In the genomic region with DNA sequence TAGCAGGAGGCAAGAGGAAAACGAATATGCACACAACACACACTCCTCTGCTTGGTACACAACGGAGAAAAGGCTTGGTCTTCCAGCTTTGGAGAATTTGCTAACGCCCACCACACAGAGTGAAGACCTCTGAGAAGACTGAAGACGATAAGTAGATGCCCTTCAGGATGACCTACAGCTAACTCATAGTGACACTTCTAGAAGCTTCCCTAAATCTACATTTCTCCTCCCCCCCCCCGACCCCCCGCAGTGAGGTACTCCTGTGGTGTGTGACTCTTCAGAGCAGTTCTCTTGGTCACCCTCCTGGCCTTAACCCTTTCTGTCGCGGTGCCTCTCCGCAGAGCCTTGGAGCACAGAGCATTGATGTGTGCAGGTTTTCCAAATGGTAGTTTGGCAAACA, we compare ENCODE assay signal across 8 mouse cellular contexts. TPM values are rescaled to one million over a fixed set of nuclear protein-coding genes. Genes with fewer than 3 reads are reported as not detected.
DNase-seq lines count a peak whose midpoint lies in the region; ATAC-seq lines count a peak whose summit lies in the region.

No protein-coding gene starts in this region.

- no peak overlapping the region for H3K27ac ChIP-seq in heart, embryonic 11.5 days (ENCODE audit: low read depth, low read length)
- no peak overlapping the region for H3K27ac ChIP-seq in hindbrain, embryonic 11.5 days (ENCODE audit: low read depth, low read length)
- no peak overlapping the region for H3K27ac ChIP-seq in midbrain, embryonic 10.5 days (replicated peaks)

- 23% methylated on average over 9 of the region's 9 CpGs for whole genome bisulfite sequencing in heart, embryonic 11.5 days (ENCODE audit: insufficient replicate concordance)
- 28% methylated on average over 9 of the region's 9 CpGs for WGBS in hindbrain, embryonic 11.5 days
- WGBS in midbrain, embryonic 10.5 days: 30% methylated on average over 9 of the region's 9 CpGs

- DNase-seq in heart, postnatal 4 days: no peak
- peak; percentile 38 for DNase-seq in ES-CJ7 (ENCODE audit: low read depth, low spot score)
- DNase-seq in hindbrain, embryonic 11.5 days (ENCODE audit: low spot score): no peak
- peak; percentile 14 for DNase-seq in midbrain, embryonic 10.5 days (ENCODE audit: low spot score)
- no peak for DNase-seq in urinary bladder, postnatal 36 days (ENCODE audit: low spot score in 2 of 2)
- DNase-seq in gastrocnemius, postnatal 4 days (ENCODE audit: low spot score in 2 of 2): no peak
- DNase-seq in layer of hippocampus, adult 9-10 months (ENCODE audit: low spot score): no peak

- H3K27me3 ChIP-seq in heart, embryonic 11.5 days (ENCODE audit: control insufficient read depth, insufficient read depth, low read length): peaks cover 18% of the 10 kb centered on the region
- H3K27me3 ChIP-seq in hindbrain, embryonic 11.5 days (ENCODE audit: control insufficient read depth, insufficient read depth, low read length): peaks cover 19% of the 10 kb centered on the region
- H3K27me3 ChIP-seq in midbrain, embryonic 10.5 days (ENCODE audit: low read depth, poor library complexity, severe bottlenecking): peaks cover 60% of the 10 kb centered on the region

- peak overlapping the region; percentile 76 for H3K4me3 ChIP-seq in heart, embryonic 11.5 days (ENCODE audit: low read depth, low read length)
- peak overlapping the region; percentile 51; the same call in 1 of the 2 replicates for H3K4me3 ChIP-seq in hindbrain, embryonic 11.5 days (ENCODE audit: low read depth, low read length)
- H3K4me3 ChIP-seq in midbrain, embryonic 10.5 days: peak overlapping the region; percentile 89

- H3K36me3 ChIP-seq in heart, embryonic 11.5 days (ENCODE audit: control insufficient read depth, insufficient read depth, low read length): no peaks in the 10 kb centered on the region
- no peaks in the 10 kb centered on the region for H3K36me3 ChIP-seq in hindbrain, embryonic 11.5 days (ENCODE audit: control insufficient read depth, insufficient read depth, low read length)
- no peaks in the 10 kb centered on the region for H3K36me3 ChIP-seq in midbrain, embryonic 10.5 days

- ATAC-seq in heart, embryonic 11.5 days (replicated peaks; ENCODE audit: insufficient number of reproducible peaks, low FRiP score, low TSS enrichment): no peak
- ATAC-seq in hindbrain, embryonic 11.5 days (ENCODE audit: low FRiP score): no peak

- H3K4me1 ChIP-seq in heart, embryonic 11.5 days (ENCODE audit: control insufficient read depth, insufficient read depth, low read length): peaks cover 7% of the 10 kb centered on the region; the same call in 1 of the 2 replicates
- H3K4me1 ChIP-seq in hindbrain, embryonic 11.5 days (replicated peaks; ENCODE audit: control insufficient read depth, insufficient read depth, low read length): peaks cover 4% of the 10 kb centered on the region; the same call in 1 of the 2 replicates
- H3K4me1 ChIP-seq in midbrain, embryonic 10.5 days: peaks cover 17% of the 10 kb centered on the region

- H3K4me2 ChIP-seq in heart, embryonic 11.5 days: peak overlapping the region; percentile 100
- H3K4me2 ChIP-seq in hindbrain, embryonic 11.5 days (replicated peaks; ENCODE audit: low read depth, low read length): peak overlapping the region; percentile 99; the same call in 1 of the 2 replicates

- no peak overlapping the region for H3K9ac ChIP-seq in heart, embryonic 11.5 days (ENCODE audit: low read depth, low read length)
- no peak overlapping the region for H3K9ac ChIP-seq in hindbrain, embryonic 11.5 days (ENCODE audit: low read depth, low read length)

- no peaks in the 10 kb centered on the region for H3K9me3 ChIP-seq in heart, embryonic 11.5 days (replicated peaks; ENCODE audit: control insufficient read depth, low read length)
- no peaks in the 10 kb centered on the region for H3K9me3 ChIP-seq in hindbrain, embryonic 11.5 days (ENCODE audit: control insufficient read depth, low read length)
- no peaks in the 10 kb centered on the region for H3K9me3 ChIP-seq in midbrain, embryonic 10.5 days (replicated peaks)

RNA-seq across cellular contexts. Expression of a gene that starts 0.5 kb away (rescaled TPM):
- polyA plus RNA-seq in heart, embryonic 11.5 days (2014; fragmentation: Nextera tagmentation; extraction: Ambion mirVana): 1.4 and 1.5 TPM in 2 replicates
- total RNA-seq in heart, postnatal 4 days (2021): 1 to 10 TPM; 3.2 to 3.5 TPM
- polyA plus RNA-seq in hindbrain, embryonic 11.5 days (2014; fragmentation: Nextera tagmentation; extraction: Ambion mirVana): 0.49 and 1.1 TPM in 2 replicates
- polyA plus RNA-seq in midbrain, embryonic 10.5 days (2016; fragmentation: Nextera tagmentation; extraction: Ambion mirVana): 0.35 and 0.57 TPM in 2 replicates
- total RNA-seq in gastrocnemius, postnatal 4 days (2021): 10 to 100 TPM; 14.2 to 14.5 TPM

RNA-seq across cellular contexts. Expression of a gene that starts 35.2 kb away (rescaled TPM):
- polyA plus RNA-seq in heart, embryonic 11.5 days (2014; fragmentation: Nextera tagmentation; extraction: Ambion mirVana): 0.52 and 1.1 TPM in 2 replicates
- 1 to 10 TPM; 1.6 to 2.0 TPM for total RNA-seq in heart, postnatal 4 days (2021)
- polyA plus RNA-seq in hindbrain, embryonic 11.5 days (2014; fragmentation: Nextera tagmentation; extraction: Ambion mirVana): 1.4 and 1.8 TPM in 2 replicates
- polyA plus RNA-seq in midbrain, embryonic 10.5 days (2016; fragmentation: Nextera tagmentation; extraction: Ambion mirVana): 1.7 and 2.7 TPM in 2 replicates
- total RNA-seq in gastrocnemius, postnatal 4 days (2021): 1 to 10 TPM; 1.7 to 1.8 TPM

RNA-seq across cellular contexts. Expression of a gene that starts 35.3 kb away (rescaled TPM):
- 4.7 and 5.7 TPM in 2 replicates for polyA plus RNA-seq in heart, embryonic 11.5 days (2014; fragmentation: Nextera tagmentation; extraction: Ambion mirVana)
- total RNA-seq in heart, postnatal 4 days (2021): 1 to 10 TPM; 2.2 to 2.7 TPM
- 6.0 and 7.3 TPM in 2 replicates for polyA plus RNA-seq in hindbrain, embryonic 11.5 days (2014; fragmentation: Nextera tagmentation; extraction: Ambion mirVana)
- 8.8 and 9.1 TPM in 2 replicates for polyA plus RNA-seq in midbrain, embryonic 10.5 days (2016; fragmentation: Nextera tagmentation; extraction: Ambion mirVana)
- 1 to 10 TPM; 3.8 to 4.0 TPM for total RNA-seq in gastrocnemius, postnatal 4 days (2021)

Comparison
In these comparisons a context has a peak if more than half of its experiments do, and no peak if none do; other contexts are left out.
1. DNase-seq: peak in ES-CJ7 (single experiment) and midbrain, embryonic 10.5 days (single experiment); none in heart, postnatal 4 days (single experiment), hindbrain, embryonic 11.5 days (single experiment), urinary bladder, postnatal 36 days (0 of 2), gastrocnemius, postnatal 4 days (0 of 2) and layer of hippocampus, adult 9-10 months (single experiment).
2. Peak in every context shown above with its lines, with median percentiles within 50 percentile points of each other: H3K4me3 ChIP-seq.